Mouse (Mus musculus) erythroblast, embryonic 14.5 days (primary cell): ENCODE measurements at regions not wholly inside any gene's neighbourhood (a gene's known extent, or its start where the extent isn't known, plus 50 kb on each side); places are given as distances from the start of the nearest gene placed in this dataset.

Experiments
- GATA1 ChIP-seq: IDR thresholded peaks from 2 replicates; pipeline ENCODE4 v1.6.1; 2012; ENCODE audit warnings: low read length, inconsistent platforms, mixed read lengths
- TAL1 ChIP-seq: IDR thresholded peaks from 3 replicates; pipeline ENCODE4 v1.6.1; 2012; ENCODE audit warnings: low read length, inconsistent platforms, mixed read lengths

DNA sequence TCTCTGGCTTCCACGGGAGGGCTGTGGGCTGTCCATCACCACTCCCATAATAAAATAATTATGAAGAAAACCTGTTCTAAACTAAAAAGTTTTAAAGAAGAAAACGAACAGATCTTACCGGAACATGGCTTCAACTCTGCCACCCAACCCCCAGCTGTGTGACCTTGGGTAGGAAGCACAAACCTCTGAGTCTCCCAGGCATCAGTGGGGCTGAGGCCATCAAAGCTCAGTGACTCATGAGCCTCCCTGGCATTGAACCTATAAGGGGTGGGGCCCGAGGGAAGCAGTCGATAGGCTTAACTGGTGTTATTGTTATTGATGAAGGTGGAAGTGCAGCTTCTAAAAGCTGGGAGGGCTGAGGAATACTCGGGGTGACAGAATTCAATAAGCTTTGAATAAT lies 83.1 kb upstream of the Zc3h12a start:
- TF ChIP-seq GATA1, result no peak
- TF ChIP-seq TAL1, result no peak
